Mouse (Mus musculus): ENCODE data around the gene Stac2. TPM values are rescaled to one million over a fixed set of nuclear protein-coding genes. Genes with fewer than 3 reads are reported as not detected.
A peak's percentile ranks its signal among the peaks of the same experiment; 100 is the strongest.

Gene Stac2
- total RNA-seq, 2 experiments from 2014 or later: not detected

DNA sequence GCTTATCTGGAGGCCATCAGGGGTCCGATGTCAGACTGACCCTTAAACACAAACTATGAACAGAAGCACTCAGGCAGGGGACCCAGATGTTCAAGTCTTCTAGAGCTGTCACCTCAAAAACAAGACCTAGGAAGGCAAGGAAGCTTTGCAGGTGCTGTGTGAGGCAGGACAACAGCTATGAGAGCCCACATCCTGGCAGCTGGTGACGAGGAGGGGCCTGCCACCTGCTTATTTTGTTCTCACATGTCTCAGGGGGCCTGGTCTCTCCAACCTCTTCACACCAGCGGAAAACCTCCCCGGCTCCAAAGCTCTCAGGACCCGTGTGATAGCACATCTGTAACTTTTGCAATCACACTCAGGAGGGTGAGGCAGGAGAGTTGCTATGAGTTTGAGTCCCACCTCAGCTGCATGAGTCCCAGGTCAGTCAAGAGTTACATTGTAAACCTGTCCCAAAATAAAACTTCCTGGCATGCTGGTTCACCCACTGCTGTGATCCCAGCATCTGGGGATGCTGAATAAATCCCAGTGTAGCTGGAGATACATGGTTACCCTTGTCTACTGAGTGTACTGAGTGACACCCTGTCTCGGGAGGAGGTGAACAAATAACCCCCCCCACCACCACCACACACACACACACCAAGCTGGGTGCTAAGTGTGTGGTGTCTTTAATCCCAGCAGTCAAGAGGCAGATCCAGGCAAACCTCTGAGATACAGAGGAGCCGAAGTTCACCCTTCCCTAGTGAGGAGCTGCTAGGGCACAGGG, 52.7 kb downstream of the Stac2 start:
- no peak for ATAC-seq (replicated peaks; ENCODE audit: poor library complexity, severe bottlenecking)

DNA sequence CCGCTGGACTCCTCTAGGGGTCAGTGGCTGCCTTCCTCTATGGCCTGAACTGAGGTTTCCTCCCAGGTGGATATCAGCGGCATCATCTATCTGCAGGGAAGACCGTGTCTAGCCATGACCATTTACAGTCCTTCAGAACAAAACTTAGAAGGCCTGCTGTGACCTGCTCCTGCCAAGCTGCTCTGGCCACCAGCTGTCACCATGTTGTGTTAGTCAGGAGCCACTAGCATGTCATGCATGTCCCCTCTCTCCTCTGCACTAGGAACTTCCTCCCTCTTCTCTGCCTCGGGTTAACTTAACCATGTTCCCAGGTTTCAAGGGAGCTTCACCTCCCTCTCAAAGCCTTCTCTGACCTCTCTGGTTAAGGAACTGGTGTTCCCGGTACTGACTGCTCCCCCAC, 53.5 kb downstream of the Stac2 start:
- no peak for ATAC-seq (replicated peaks; ENCODE audit: poor library complexity, severe bottlenecking)

GRCm38 (mm10) chr11:97998898-97999608, 54.2 kb downstream of the Stac2 start:
- no peak for ATAC-seq (replicated peaks; ENCODE audit: poor library complexity, severe bottlenecking)

DNA sequence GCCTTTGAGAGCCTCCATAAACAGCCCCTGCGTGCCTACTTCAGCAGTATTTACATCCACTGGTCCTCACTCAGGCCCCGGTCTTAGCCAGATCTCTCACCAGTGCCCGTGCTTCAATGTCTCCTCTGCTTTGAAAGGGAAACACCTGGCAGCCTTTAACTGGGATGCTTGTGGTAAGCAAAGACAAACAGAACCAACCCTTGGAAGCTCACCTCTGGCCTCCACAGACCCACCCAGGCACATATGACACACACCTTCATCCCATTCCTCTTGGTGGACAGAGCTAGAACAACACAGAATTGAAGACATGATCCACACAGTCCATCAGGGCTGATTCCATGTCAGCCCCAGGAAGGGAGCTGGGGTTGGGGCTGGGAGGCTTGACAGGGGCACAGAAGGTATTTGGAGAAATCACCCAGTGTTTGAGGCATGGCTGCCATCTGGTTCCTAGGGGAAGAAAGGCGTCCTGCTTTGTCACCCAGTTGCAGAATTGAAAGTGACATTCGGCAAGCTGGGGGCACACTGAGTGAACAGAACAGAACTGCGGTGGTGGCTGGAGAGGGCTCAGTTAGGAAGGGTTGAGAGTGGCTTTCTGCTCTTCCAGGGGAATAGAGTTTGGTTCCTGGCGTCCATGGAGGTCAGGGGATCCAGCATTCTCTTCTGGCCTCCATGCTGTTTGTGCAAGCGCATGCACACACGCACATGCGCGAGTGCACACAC, 55.0 kb downstream of the Stac2 start:
- peak; percentile 23; the same call in 1 of the 2 replicates for ATAC-seq (replicated peaks; ENCODE audit: poor library complexity, severe bottlenecking)

DNA sequence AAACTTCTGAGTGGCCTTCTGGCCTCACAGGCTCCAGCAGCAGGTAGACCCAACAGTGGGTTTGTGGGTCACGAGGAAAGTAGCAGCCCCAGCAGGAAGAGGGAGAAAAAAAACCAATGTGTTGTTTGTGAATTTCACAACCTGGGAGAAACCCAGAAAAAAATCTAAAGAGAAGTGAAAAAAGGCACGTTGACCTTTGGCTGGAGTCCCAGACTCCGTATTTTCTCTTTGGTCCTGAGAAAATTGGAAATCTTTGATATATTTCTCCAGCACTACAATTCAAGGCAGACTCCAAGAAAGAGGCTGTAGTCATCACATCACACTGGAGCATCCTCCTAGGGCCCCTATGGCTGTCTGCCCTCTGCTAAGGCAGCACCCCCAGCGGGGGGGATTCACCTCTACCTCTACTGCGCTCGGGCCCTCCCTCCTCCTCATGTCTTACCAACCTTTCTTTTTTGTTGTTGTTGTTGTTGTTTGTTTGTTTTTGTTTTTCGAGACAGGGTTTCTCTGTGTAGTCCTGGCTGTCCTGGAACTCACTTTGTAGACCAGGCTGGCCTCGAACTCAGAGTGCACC, 55.8 kb downstream of the Stac2 start:
- ATAC-seq (replicated peaks; ENCODE audit: poor library complexity, severe bottlenecking): 0 out of 2 replicates have a peak, but pooled peaks have one; percentile 14

GRCm38 (mm10) chr11:97996691-97997090, 56.6 kb downstream of the Stac2 start:
- ATAC-seq (replicated peaks; ENCODE audit: poor library complexity, severe bottlenecking): no peak

- peak; percentile 67 for ATAC-seq (replicated peaks; ENCODE audit: poor library complexity, severe bottlenecking)
These were observed 57.5 kb downstream of the Stac2 start, which contains the start of gene Arl5c for GRCm38 (mm10) chr11:97995564-97996288. Gene Arl5c (minus strand): TSS chr11:97996181.

DNA sequence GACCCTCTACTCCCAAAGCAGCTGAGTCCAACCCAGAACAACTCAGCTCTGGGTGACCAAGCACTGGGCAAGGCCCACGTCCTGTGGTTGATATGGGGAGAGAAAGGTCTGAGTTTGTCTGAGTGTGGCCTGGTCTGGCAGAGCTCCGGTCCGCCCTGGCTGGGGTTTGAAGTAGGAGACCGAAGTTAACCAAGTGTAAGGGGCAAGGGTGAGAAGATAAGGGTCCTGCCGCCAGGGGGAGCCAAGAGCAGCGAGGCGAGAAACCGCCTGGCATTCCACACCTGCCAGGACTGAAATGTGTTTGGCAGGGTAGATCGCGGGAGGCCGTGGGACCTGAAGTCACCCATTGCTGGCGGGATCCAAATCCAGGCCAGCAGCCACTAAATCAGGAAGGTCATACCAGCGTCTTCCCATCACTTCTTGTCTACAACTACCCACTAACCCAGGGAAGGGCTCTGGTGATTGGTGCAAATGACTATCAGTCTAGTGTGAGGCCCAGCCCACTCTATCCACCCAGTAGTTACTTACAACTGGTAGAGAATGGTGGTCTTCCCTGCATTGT, 58.6 kb downstream of the Stac2 start:
- peak; percentile 55 for ATAC-seq (replicated peaks; ENCODE audit: poor library complexity, severe bottlenecking)

GRCm38 (mm10) chr11:97988530-97989096, 64.6 kb downstream of the Stac2 start:
- ATAC-seq (replicated peaks; ENCODE audit: poor library complexity, severe bottlenecking): peak; percentile 50

DNA sequence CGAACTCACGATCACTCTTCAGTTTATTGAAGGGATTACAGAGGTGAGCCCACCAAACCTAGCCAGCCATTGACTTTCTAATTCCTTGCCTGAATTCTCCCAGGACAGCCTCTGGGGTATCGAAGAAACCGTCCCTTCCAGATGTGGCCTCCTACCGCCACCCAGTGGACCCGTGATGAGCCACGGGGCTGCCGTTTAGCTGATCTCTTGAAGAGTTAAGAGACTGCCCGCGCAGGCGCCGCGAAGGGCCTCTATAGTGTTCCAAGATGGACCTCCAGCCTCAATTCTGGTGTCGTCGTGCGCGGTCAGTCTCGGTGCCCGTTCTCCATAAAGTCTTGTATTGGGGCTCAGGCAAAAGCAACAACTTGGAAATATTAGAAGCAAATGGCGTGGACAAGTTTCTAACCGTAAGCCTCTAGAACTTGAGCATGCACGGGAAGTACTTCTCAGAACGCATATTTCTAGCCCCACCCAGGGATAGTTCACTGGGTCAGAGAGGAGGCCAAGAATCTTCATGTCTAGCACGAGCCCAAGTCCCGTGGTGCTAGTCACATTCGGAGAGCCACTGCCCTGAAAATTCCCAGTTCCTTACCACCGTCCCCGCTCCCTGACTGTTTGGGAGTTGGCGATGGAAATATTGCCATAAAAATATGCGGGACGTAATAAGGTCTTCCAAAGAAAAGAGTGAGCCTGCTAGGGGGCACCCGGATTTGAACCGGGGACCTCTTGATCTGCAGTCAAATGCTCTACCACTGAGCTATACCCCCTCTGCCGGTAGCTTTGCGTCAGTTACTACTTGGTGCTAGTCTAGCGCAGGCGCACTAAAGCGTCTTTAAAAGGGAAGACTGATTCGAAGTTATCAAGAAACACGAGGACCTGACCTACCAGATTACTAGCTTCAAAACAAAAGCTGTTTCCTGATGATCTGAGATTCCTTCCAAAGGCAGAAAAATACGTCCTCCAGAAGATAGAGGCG, 65.4 kb downstream of the Stac2 start:
- ATAC-seq (replicated peaks; ENCODE audit: poor library complexity, severe bottlenecking): peak; percentile 75

DNA sequence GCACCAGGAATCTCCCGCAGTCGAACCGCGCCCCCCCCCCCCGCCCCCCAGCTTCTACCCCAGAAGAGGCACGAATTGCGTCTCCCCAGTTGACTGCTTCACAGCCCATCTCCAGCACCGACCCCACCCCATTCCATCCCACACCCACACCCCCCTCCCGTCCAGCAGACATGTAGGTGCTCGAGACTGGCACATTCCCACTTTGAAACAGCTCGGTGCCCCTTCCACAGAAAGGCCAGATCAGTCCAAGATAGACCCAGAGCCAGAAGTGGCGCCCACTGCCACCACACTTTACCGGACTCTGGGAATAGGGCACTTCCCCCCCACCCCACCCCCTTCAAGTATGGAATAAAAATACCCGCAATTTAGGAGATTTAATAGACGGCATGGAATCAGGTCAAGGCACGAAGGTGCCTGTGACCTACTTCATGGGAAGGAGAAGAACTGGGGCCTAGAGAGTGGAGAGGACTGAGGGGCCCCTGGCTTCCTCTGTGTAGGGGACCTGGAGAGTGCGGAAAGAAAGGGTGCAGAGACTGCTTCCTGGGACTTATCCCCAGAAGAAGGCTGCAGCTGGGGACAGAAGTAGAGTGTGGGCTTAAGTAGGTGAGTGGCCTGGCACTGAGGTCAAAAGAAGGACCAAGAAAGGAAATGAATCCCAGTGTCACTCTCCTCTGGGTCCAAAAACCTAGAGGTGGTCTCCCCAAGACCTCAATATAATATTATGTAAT, 66.4 kb downstream of the Stac2 start:
- no peak for ATAC-seq (replicated peaks; ENCODE audit: poor library complexity, severe bottlenecking)

Other genes with a start within 250 kb of the Stac2 start
- 3.8 TPM in 1 of 2 replicates, not detected in the other for gene B230217C12Rik, start 212.7 kb downstream of the Stac2 start, total RNA-seq (2014; fragmentation: Nextera tagmentation)
- gene B230217C12Rik, start 212.7 kb downstream of the Stac2 start, total RNA-seq (2017): 1.3 TPM in 1 of 2 replicates, not detected in the other
- gene Fbxo47, start 169.3 kb downstream of the Stac2 start, total RNA-seq (2014; fragmentation: Nextera tagmentation): not detected in 2 replicates
- gene Fbxo47, start 169.3 kb downstream of the Stac2 start, total RNA-seq (2017): 2.0 and 2.2 TPM in 2 replicates
- 3.1 and 3.2 TPM in 2 replicates for gene Plxdc1, start 67.0 kb downstream of the Stac2 start, total RNA-seq (2014; fragmentation: Nextera tagmentation)
- 1.6 and 3.9 TPM in 2 replicates for gene Plxdc1, start 67.0 kb downstream of the Stac2 start, total RNA-seq (2017)
- gene Arl5c, start 57.3 kb downstream of the Stac2 start, total RNA-seq (2014; fragmentation: Nextera tagmentation): 11.0 and 15.7 TPM in 2 replicates
- 2.9 and 6.1 TPM in 2 replicates for gene Arl5c, start 57.3 kb downstream of the Stac2 start, total RNA-seq (2017)
- 0.71 and 4.5 TPM in 2 replicates for gene Cacnb1, start 30.4 kb downstream of the Stac2 start, total RNA-seq (2014; fragmentation: Nextera tagmentation)
- 0.56 and 0.77 TPM in 2 replicates for gene Cacnb1, start 30.4 kb downstream of the Stac2 start, total RNA-seq (2017)
- 3,567 and 3,801 TPM in 2 replicates for gene Rpl19, start 26.8 kb downstream of the Stac2 start, total RNA-seq (2014; fragmentation: Nextera tagmentation)
- 1,586 and 1,858 TPM in 2 replicates for gene Rpl19, start 26.8 kb downstream of the Stac2 start, total RNA-seq (2017)
- 13.7 and 16.4 TPM in 2 replicates for gene Fbxl20, start 96.9 kb upstream of the Stac2 start, total RNA-seq (2014; fragmentation: Nextera tagmentation)
- gene Fbxl20, start 96.9 kb upstream of the Stac2 start, total RNA-seq (2017): 6.6 and 7.4 TPM in 2 replicates
- gene Med1, start 139.8 kb upstream of the Stac2 start, total RNA-seq (2014; fragmentation: Nextera tagmentation): 80.2 and 96.6 TPM in 2 replicates
- 41.2 and 42.8 TPM in 2 replicates for gene Med1, start 139.8 kb upstream of the Stac2 start, total RNA-seq (2017)
- gene Cdk12, start 149.6 kb upstream of the Stac2 start, total RNA-seq (2014; fragmentation: Nextera tagmentation): 57.2 and 59.8 TPM in 2 replicates
- 44.8 and 49.1 TPM in 2 replicates for gene Cdk12, start 149.6 kb upstream of the Stac2 start, total RNA-seq (2017)

All from granulocyte monocyte progenitor cell, adult 5-6 weeks (primary cell).